Mouse (Mus musculus): Measurements from ENCODE around the gene Lgals7.

GRCm38 (mm10) chr7:28822993-28823903 lies 40.4 kb upstream of the Lgals7 start:
- TF ChIP-seq POLR2A (IDR thresholded peaks at IDR 0.05; ENCODE audit: borderline replicate concordance, extremely low read depth, insufficient read depth, insufficient read length, poor library complexity, severe bottlenecking) (no peak), CTCF (IDR thresholded peaks at IDR 0.05; ENCODE audit: borderline replicate concordance, extremely low read depth, insufficient read depth, insufficient read length) (no peak)
